Mouse (Mus musculus): ENCODE measurements around the gene Gemin4. TPM values are rescaled to one million over a fixed set of nuclear protein-coding genes. Genes with fewer than 3 reads are reported as not detected.

Gemin4 gene
- polyA plus RNA-seq, 1 experiment from 2014 or later = 25.7 TPM

DNA sequence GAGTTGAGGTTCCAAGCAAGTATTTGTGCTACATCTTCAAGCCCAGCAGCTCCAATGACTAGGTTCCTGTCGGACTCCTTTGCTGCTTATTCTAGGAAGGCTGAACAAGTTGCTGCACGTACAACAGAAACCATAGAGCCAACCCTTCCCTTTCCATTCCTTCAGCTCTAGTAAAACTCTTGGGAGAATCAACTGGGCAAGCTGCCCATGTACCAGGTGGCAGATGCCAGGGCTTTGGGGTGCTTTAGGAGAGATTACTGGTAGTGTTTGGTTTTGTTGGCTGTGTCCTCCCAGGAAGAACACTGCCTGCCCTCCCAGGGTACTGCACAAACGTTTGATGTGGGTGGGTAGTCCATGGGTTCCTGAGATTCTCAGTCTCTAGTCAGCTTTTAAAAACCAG lies 34.6 kb upstream of the Gemin4 start:
- 57% methylated on average over 3 of the region's 3 CpGs for WGBS
- Histone ChIP-seq H3K9me3 (replicated peaks) (no peaks in the 10 kb centered on the region), H3K27ac (ENCODE audit: poor library complexity, severe bottlenecking) (no peak overlapping the region), H3K4me3 (no peak overlapping the region), H3K4me1 (replicated peaks) (0 out of 2 replicates have a peak, but pooled peaks cover 2% of the 10 kb centered on the region), H3K27me3 (replicated peaks) (no peaks in the 10 kb centered on the region), H3K9ac (no peak overlapping the region; the same call in 1 of the 2 replicates), H3K4me2 (no peak overlapping the region), H3K36me3 (peaks cover 51% of the 10 kb centered on the region)
- no peak for ATAC-seq (ENCODE audit: insufficient number of reproducible peaks, low FRiP score)

- H3K27ac ChIP-seq (ENCODE audit: poor library complexity, severe bottlenecking) = no peak overlapping the region
- H3K9me3 ChIP-seq (replicated peaks) = no peaks in the 10 kb centered on the region
- no peak overlapping the region for H3K4me3 ChIP-seq
- H3K27me3 ChIP-seq (replicated peaks) = no peaks in the 10 kb centered on the region
- 51% methylated on average over 2 of the region's 2 CpGs for WGBS
- H3K9ac ChIP-seq = no peak overlapping the region
- H3K4me2 ChIP-seq = no peak overlapping the region
- no peak for ATAC-seq (ENCODE audit: insufficient number of reproducible peaks, low FRiP score)
- peaks cover 17% of the 10 kb centered on the region for H3K4me1 ChIP-seq (replicated peaks)
- H3K36me3 ChIP-seq = peaks cover 48% of the 10 kb centered on the region
Observed at GRCm38 (mm10) chr11:76247239-76247638, 29.8 kb upstream of the Gemin4 start.

GRCm38 (mm10) chr11:76246439-76246838 lies 29.0 kb upstream of the Gemin4 start:
- H3K27ac ChIP-seq (ENCODE audit: poor library complexity, severe bottlenecking) = no peak overlapping the region
- no peak for ATAC-seq (ENCODE audit: insufficient number of reproducible peaks, low FRiP score)

DNA sequence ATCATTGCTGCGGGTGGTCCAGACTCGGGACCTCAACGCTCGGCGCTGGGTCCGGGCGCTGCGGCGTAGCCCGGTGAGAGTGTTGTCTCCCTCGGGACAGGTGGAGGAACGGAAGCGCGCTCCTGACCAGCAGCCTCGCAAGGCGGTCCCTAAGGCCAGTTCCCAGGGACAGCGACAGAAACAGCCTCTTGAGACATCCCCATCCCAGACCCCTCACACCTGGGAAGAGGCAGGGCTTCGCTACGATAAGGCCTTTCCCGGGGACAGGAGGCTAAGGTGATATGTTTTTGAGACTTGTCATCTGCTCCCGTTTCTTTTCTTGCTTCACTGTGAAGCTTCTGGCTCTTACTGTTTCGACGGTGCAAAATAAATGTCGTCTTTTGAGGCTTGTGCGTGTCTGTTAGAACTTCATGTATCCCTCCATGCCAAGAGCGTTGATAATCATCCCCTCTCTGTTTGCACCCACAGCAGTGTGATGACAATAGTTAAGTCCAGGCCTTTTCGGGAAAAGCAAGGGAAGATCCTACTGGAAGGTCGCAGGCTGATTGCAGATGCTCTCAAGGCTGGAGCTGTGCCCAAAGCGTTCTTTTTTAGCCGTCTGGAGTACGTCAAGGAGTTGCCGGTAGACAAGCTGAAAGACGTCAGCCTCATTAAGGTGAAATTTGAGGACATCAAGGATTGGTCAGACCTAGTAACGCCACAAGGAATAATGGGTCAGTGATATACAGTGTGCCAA lies 26.5 kb upstream of the Gemin4 start:
- H3K9me3 ChIP-seq (replicated peaks) = no peaks in the 10 kb centered on the region
- ATAC-seq (ENCODE audit: insufficient number of reproducible peaks, low FRiP score) = peak; percentile 54; the same call in 1 of the 2 replicates
- no peaks in the 10 kb centered on the region for H3K27me3 ChIP-seq (replicated peaks)
- peaks cover 44% of the 10 kb centered on the region for H3K36me3 ChIP-seq
- H3K4me3 ChIP-seq = peak overlapping the region; percentile 82
- peak overlapping the region; percentile 90 for H3K9ac ChIP-seq
- peaks cover 17% of the 10 kb centered on the region for H3K4me1 ChIP-seq (replicated peaks)
- peak overlapping the region; percentile 95 for H3K4me2 ChIP-seq
- H3K27ac ChIP-seq (ENCODE audit: poor library complexity, severe bottlenecking) = peak overlapping the region; percentile 52
- 2% methylated on average over 34 of the region's 34 CpGs for WGBS

More at GRCm38 (mm10) chr11:76246439-76246838, 29.0 kb upstream of the Gemin4 start:
- Histone ChIP-seq H3K9me3 (replicated peaks) (no peaks in the 10 kb centered on the region), H3K4me1 (replicated peaks) (peaks cover 17% of the 10 kb centered on the region), H3K4me3 (no peak overlapping the region), H3K9ac (no peak overlapping the region), H3K36me3 (peaks cover 44% of the 10 kb centered on the region), H3K4me2 (no peak overlapping the region), H3K27me3 (replicated peaks) (no peaks in the 10 kb centered on the region)

DNA sequence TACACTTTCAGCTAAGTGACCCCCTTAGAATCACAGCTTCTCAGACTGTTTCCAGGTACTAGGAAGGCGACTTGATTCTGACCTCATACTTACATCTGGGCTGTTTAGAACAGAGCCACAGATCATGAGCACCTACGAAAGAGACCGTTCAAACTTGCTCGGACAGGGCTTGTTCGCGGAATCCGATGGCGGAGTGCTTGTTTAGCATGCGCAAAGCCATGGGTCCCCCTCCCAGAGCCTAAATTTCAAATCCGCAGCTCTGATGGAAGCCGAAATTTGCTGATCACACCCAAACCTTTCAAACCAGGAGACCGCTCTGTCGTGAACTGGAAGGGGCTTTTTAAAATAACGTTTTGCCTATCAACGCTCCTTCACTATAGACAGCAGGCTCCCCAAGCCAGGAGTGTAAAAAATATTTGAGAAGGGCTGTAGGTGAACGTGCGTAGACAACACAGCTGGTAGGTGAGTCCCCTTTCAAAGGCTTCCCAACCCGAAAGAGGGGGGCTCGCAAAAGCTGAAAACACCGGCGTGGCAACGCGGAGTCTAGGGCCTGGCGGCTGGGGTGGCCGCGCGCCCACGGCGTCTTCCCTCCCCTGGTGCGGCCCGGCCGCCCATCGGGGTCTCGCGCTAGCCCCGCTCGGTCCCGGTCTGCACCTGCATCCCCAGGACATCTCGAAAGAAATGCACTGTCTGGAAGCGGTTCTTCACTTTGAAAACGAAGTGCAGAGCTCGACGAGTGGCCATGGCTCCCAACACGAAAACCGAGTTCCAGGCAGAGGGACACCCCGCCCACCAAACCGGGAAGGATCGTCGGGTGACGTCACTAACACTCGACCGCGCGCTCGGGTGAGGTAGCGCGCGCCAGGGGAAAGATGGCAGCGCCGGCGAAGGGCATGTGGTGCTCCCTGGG lies 25.7 kb upstream of the Gemin4 start, which contains the start of the genes Mrm3 and Glod4:
TSS of gene Mrm3 (plus strand) at position 815 of the 910 bp plus-strand sequence.
TSS of gene Glod4 (minus strand) at position 825 of the 910 bp plus-strand sequence.
- H3K36me3 ChIP-seq = peaks cover 43% of the 10 kb centered on the region
- peak within 1 kb of the TSS; percentile 71 for H3K27ac ChIP-seq (ENCODE audit: poor library complexity, severe bottlenecking)
- under 1% methylated on average over 61 of the region's 61 CpGs for WGBS

DNA sequence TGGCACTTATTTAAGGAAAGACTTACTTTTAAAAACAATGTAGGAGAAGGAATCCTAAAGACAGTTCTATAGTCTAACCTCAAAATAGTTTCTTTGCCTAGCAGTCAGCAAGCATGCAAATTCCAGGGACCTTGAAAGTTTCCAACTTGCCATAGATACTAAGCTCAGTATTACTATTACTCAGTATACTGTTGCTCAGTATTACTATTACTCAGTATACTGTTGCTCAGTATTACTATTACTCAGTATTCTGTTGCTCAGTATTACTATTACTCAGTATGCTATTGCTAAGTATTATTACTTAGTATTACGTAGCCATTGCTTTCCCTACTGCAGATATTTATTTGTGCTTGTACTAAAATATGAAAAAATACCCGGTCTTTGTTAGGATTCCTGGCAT lies 22.3 kb upstream of the Gemin4 start:
- Histone ChIP-seq H3K27ac (ENCODE audit: poor library complexity, severe bottlenecking) (no peak overlapping the region), H3K36me3 (peaks cover 53% of the 10 kb centered on the region), H3K27me3 (replicated peaks) (no peaks in the 10 kb centered on the region), H3K4me2 (no peak overlapping the region), H3K9me3 (replicated peaks) (no peaks in the 10 kb centered on the region), H3K4me1 (replicated peaks) (peaks cover 12% of the 10 kb centered on the region), H3K4me3 (no peak overlapping the region), H3K9ac (no peak overlapping the region)
- 92% methylated on average over 2 of the region's 2 CpGs for WGBS
- no peak for ATAC-seq (ENCODE audit: insufficient number of reproducible peaks, low FRiP score)

More for the DNA sequence above, 25.7 kb upstream of the Gemin4 start, which contains the start of the genes Mrm3 and Glod4:
- peak; percentile 87 for ATAC-seq (ENCODE audit: insufficient number of reproducible peaks, low FRiP score)
- H3K9ac ChIP-seq = peak within 1 kb of the TSS; percentile 90
- peak within 1 kb of the TSS; percentile 82 for H3K4me3 ChIP-seq
- no peaks in the 10 kb centered on the region for H3K9me3 ChIP-seq (replicated peaks)
- no peaks in the 10 kb centered on the region for H3K27me3 ChIP-seq (replicated peaks)
- H3K4me1 ChIP-seq (replicated peaks) = peaks cover 17% of the 10 kb centered on the region
- peak within 1 kb of the TSS; percentile 95 for H3K4me2 ChIP-seq

- WGBS = 88% methylated on average over 3 of the region's 3 CpGs
- Histone ChIP-seq H3K9me3 (replicated peaks) (no peaks in the 10 kb centered on the region), H3K36me3 (peaks cover 79% of the 10 kb centered on the region), H3K4me3 (no peak overlapping the region), H3K4me2 (no peak overlapping the region), H3K4me1 (replicated peaks) (no peaks in the 10 kb centered on the region), H3K9ac (no peak overlapping the region), H3K27ac (ENCODE audit: poor library complexity, severe bottlenecking) (no peak overlapping the region), H3K27me3 (replicated peaks) (no peaks in the 10 kb centered on the region)
- ATAC-seq (ENCODE audit: insufficient number of reproducible peaks, low FRiP score) = no peak
Observed at GRCm38 (mm10) chr11:76236136-76236535, 18.7 kb upstream of the Gemin4 start.

GRCm38 (mm10) chr11:76225051-76225450 lies 7.6 kb upstream of the Gemin4 start:
- no peak for ATAC-seq (ENCODE audit: insufficient number of reproducible peaks, low FRiP score)
- H3K9ac ChIP-seq = no peak overlapping the region
- H3K27ac ChIP-seq (ENCODE audit: poor library complexity, severe bottlenecking) = no peak overlapping the region
- H3K27me3 ChIP-seq (replicated peaks) = no peaks in the 10 kb centered on the region
- no peaks in the 10 kb centered on the region for H3K9me3 ChIP-seq (replicated peaks)
- no peak overlapping the region for H3K4me3 ChIP-seq
- peaks cover 51% of the 10 kb centered on the region for H3K36me3 ChIP-seq
- no peak overlapping the region for H3K4me2 ChIP-seq
- H3K4me1 ChIP-seq (replicated peaks) = 0 out of 2 replicates have a peak, but pooled peaks cover 2% of the 10 kb centered on the region

GRCm38 (mm10) chr11:76224631-76225030 lies 7.2 kb upstream of the Gemin4 start:
- Histone ChIP-seq H3K9me3 (replicated peaks) (no peaks in the 10 kb centered on the region), H3K27ac (ENCODE audit: poor library complexity, severe bottlenecking) (no peak overlapping the region), H3K4me2 (no peak overlapping the region), H3K9ac (no peak overlapping the region), H3K36me3 (peaks cover 54% of the 10 kb centered on the region), H3K27me3 (replicated peaks) (no peaks in the 10 kb centered on the region), H3K4me3 (no peak overlapping the region), H3K4me1 (replicated peaks) (0 out of 2 replicates have a peak, but pooled peaks cover 2% of the 10 kb centered on the region)
- ATAC-seq (ENCODE audit: insufficient number of reproducible peaks, low FRiP score) = no peak
- 82% methylated on average over 5 of the region's 5 CpGs for WGBS

DNA sequence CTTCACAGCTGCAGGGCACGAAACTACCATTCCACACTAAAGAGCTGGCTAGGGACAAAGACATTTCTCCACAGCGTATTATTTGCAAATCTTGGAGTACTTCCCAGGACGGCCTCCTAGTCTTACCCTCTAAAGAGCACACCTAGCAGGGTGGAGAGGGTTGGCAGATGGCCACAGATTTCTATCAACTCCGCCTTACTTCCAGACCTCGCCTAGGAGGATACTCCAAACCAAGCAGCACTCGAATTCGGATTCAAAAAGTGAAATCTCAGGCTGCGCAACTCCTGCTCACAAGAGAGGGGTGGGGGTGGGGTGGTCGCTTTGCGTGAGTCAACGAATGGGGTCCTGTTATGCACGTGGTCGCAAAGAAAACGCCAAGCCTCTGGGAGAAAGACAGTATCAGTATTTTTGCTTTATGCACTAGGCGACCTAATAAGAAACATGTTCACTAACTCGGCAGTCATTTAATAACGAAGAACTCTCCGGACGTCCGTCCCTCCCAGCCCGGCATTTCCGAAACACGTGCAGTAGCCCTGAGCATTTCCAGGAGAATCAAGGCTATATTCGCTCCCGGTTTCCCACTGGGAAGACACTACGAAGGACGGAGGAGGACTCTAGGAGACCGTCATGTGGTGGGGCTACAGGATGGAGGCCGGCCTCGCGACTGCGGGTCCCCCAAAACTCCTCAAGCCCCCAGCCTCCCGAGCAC lies 629 bp downstream of the Gemin4 start:
- ATAC-seq (ENCODE audit: insufficient number of reproducible peaks, low FRiP score) = peak; percentile 67
- H3K4me2 ChIP-seq = peak overlapping the region; percentile 81
- H3K9me3 ChIP-seq (replicated peaks) = no peaks in the 10 kb centered on the region
- H3K9ac ChIP-seq = peak overlapping the region; percentile 95
- 4% methylated on average over 33 of the region's 33 CpGs for WGBS
- no peaks in the 10 kb centered on the region for H3K27me3 ChIP-seq (replicated peaks)
- H3K4me1 ChIP-seq (replicated peaks) = peaks cover 5% of the 10 kb centered on the region; the same call in 1 of the 2 replicates
- peaks cover 42% of the 10 kb centered on the region for H3K36me3 ChIP-seq
- peak overlapping the region; percentile 89 for H3K4me3 ChIP-seq
- peak overlapping the region; percentile 85 for H3K27ac ChIP-seq (ENCODE audit: poor library complexity, severe bottlenecking)
